Mouse (Mus musculus) Patski (cell line): ENCODE data around the gene Tgoln1. TPM values are rescaled to one million over a fixed set of nuclear protein-coding genes. Genes with fewer than 3 reads are reported as not detected.

Source experiments
- ATAC-seq: fragments of 100-300 bp; one replicate; pipeline ENCODE4 v1.8.0; 2021
- CTCF ChIA-PET: fragments of 350-600 bp; sonication (Branson Sonifier 250); formaldehyde crosslinking; loops from one replicate; lab custom pipeline; 2022; ENCODE audit warnings: inconsistent platforms; lab: Charles Lee
- POLR2A ChIA-PET: fragments of 350-600 bp; sonication (Branson Sonifier 250); formaldehyde crosslinking; loops from one replicate; lab custom pipeline; 2022; ENCODE audit warnings: antibody characterized with exemption, inconsistent platforms; lab: Charles Lee
- DNase-seq: peaks from one replicate; pipeline ENCODE4 v3.0.0-alpha.2; 2011; ENCODE audit warnings: low read depth, low spot score
- H3K27me3 ChIP-seq: fragments of 371-371 bp; one replicate; pipeline ENCODE4 v1.5.1; 2021
- CTCF ChIP-seq: fragments of 100-300 bp; IDR thresholded peaks from one replicate; pipeline ENCODE4 v1.5.1; 2021
- in situ Hi-C: fragments of 300-500 bp; cut with MboI; formaldehyde crosslinking; loops from 3 replicates; pipeline ENCODE4 v1.11.1; 2018; ENCODE audit warnings: low pct_unique_long_range_greater_than_20kb, mixed read lengths
- polyA plus RNA-seq: library from polyadenylated mRNA; unstranded; gene quantifications from one replicate; pipeline ENCODE4 v1.2.3, GENCODE M21; 2021

Tgoln1 gene
- polyA plus RNA-seq, 1 experiment from 2014 or later = 119 TPM

- ATAC-seq (peak; percentile 0), DNase-seq (no peak)
- in situ Hi-C loops = no loop called here
- CTCF ChIA-PET = interaction anchor here (1.8 to 2.7 kb wide), 2 partner anchors 9 to 37 kb away, joined by 5 to 9 read pairs; no protein-coding TSS in a partner anchor
- TF ChIP-seq CTCF = no peak
- POLR2A ChIA-PET = interaction anchor here (1.2 to 2.0 kb wide), 3 partner anchors 9 to 17 kb away, joined by 4 to 8 read pairs (median 5); no protein-coding TSS in a partner anchor
- H3K27me3 ChIP-seq = no peaks in the 10 kb centered on the region
Measured at GRCm38 (mm10) chr6:72598791-72599557, 17.8 kb downstream of the Tgoln1 start.

GRCm38 (mm10) chr6:72597956-72598753 is 18.6 kb downstream of the Tgoln1 start, which contains the start of the genes Elmod3 and Retsat:
TSS of gene Elmod3 (minus strand) at chr6:72598413.
TSS of gene Retsat (plus strand) at chr6:72598475.
- ChIA-PET CTCF (interaction anchor here (1.6 to 2.7 kb wide), 3 partner anchors 10 to 38 kb away, joined by 3 to 9 read pairs (median 5); no protein-coding TSS in a partner anchor), POLR2A (interaction anchor here (2.0 kb wide), 2 partner anchors 10 to 18 kb away, joined by 5 to 8 read pairs; no protein-coding TSS in a partner anchor)
- in situ Hi-C loops = no loop called here
- peak; percentile 89 for DNase-seq
- TF ChIP-seq CTCF = no peak
- H3K27me3 ChIP-seq = no peaks in the 10 kb centered on the region
- ATAC-seq = peak; percentile 78

- no peaks in the 10 kb centered on the region for H3K27me3 ChIP-seq
- DNase-seq = no peak
- CTCF ChIA-PET = interaction anchor here (0.7 to 2.7 kb wide), 4 partner anchors 9 to 38 kb away, joined by 3 to 9 read pairs (median 4); no protein-coding TSS in a partner anchor
- POLR2A ChIA-PET = interaction anchor here (0.6 to 2.0 kb wide), 4 partner anchors 11 to 229 kb away, joined by 3 to 8 read pairs (median 4); no protein-coding TSS in a partner anchor
- no peak for TF ChIP-seq CTCF
- ATAC-seq = no peak
- in situ Hi-C loops = no loop called here
Measured at GRCm38 (mm10) chr6:72597083-72597874, 19.5 kb downstream of the Tgoln1 start.

- CTCF ChIA-PET = no interaction called here
- POLR2A ChIA-PET = no interaction called here
- in situ Hi-C loops = no loop called here
- ATAC-seq (no peak), DNase-seq (no peak)
- H3K27me3 ChIP-seq = no peaks in the 10 kb centered on the region
- TF ChIP-seq CTCF = no peak
Measured at GRCm38 (mm10) chr6:72593914-72594313, 22.9 kb downstream of the Tgoln1 start.

GRCm38 (mm10) chr6:72593011-72593803 is 23.6 kb downstream of the Tgoln1 start:
- ChIA-PET POLR2A (no interaction called here), CTCF (no interaction called here)
- H3K27me3 ChIP-seq = no peaks in the 10 kb centered on the region
- in situ Hi-C loops = no loop called here
- DNase-seq (no peak), ATAC-seq (no peak)
- no peak for TF ChIP-seq CTCF

GRCm38 (mm10) chr6:72590111-72590510 is 26.7 kb downstream of the Tgoln1 start:
- CTCF ChIA-PET = no interaction called here
- no peaks in the 10 kb centered on the region for H3K27me3 ChIP-seq
- in situ Hi-C loops = no loop called here
- POLR2A ChIA-PET = no interaction called here
- TF ChIP-seq CTCF = no peak
- no peak for ATAC-seq
- no peak for DNase-seq

GRCm38 (mm10) chr6:72588307-72588706 is 28.5 kb downstream of the Tgoln1 start:
- CTCF ChIA-PET = interaction anchor here (1.0 to 1.5 kb wide), 2 partner anchors 9 kb away, joined by 3 to 4 read pairs; no protein-coding TSS in a partner anchor
- in situ Hi-C loops = no loop called here
- POLR2A ChIA-PET = no interaction called here
- DNase-seq = no peak
- no peaks in the 10 kb centered on the region for H3K27me3 ChIP-seq
- TF ChIP-seq CTCF = no peak
- ATAC-seq = no peak

GRCm38 (mm10) chr6:72586701-72587100 is 30.1 kb downstream of the Tgoln1 start:
- in situ Hi-C loops = no loop called here
- no peak for TF ChIP-seq CTCF
- DNase-seq (no peak), ATAC-seq (no peak)
- ChIA-PET CTCF (no interaction called here), POLR2A (no interaction called here)
- no peaks in the 10 kb centered on the region for H3K27me3 ChIP-seq

- in situ Hi-C loops = no loop called here
- DNase-seq = no peak
- ATAC-seq = no peak
- CTCF ChIA-PET = no interaction called here
- H3K27me3 ChIP-seq = no peaks in the 10 kb centered on the region
- no peak for TF ChIP-seq CTCF
- POLR2A ChIA-PET = no interaction called here
Measured at GRCm38 (mm10) chr6:72584154-72584553, 32.6 kb downstream of the Tgoln1 start.
